Mouse (Mus musculus) granulocyte monocyte progenitor cell, adult 5-6 weeks (primary cell): ENCODE data around the gene Hoxd12. TPM values are rescaled to one million over a fixed set of nuclear protein-coding genes. Genes with fewer than 3 reads are reported as not detected.
A peak's percentile ranks its signal among the peaks of the same experiment; 100 is the strongest.

Experiments used
- ATAC-seq: replicated peaks from 2 replicates; pipeline ENCODE4 v1.8.0; 2016; ENCODE audit warnings: mild to moderate bottlenecking, moderate TSS enrichment, inconsistent platforms; ENCODE audit not compliant: poor library complexity, severe bottlenecking
- total RNA-seq, 2 experiments: library from RNA; stranded (forward) in 1 of 2; stranded (reverse) in 1 of 2; fragments of 200-712, 200-1000 nt in 1 of 2; fragments of >200 nt in 1 of 2; fragmentation: Nextera tagmentation in 1 of 2; gene quantifications; 2 replicates each; pipeline ENCODE4 v1.2.3; 2014 to 2017

Hoxd12 gene
- total RNA-seq, 2 experiments from 2014 or later: not detected

DNA sequence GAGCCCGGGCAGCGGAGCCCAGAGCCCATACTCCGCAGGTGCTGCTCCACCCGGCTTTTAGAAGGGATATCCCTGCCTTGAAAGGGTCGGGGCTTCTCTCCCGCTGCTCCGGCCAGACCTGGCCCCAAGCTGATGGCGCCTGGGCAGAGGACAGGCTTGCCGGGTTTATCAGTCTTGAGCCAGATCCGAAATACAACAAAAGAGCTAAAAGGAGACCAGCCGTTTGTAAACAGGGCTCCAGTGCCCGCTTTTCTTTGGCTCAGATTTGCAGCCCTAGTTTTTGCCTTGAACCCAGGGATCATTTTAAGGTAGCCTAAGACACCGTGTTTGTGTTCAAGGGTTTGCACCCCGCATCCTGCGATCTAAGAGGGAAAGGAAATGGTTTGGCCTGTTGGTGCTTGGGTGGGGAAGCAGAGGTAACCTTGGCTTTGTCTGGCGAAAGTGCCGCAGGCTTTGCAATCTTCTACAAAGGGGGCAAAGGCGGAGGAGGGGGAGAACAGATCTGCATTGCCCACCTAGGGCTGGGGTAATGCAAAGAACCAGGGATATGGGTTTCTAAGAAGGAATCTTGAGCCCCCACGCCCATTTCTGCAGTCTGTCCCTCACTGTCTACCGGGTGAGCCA, 18.1 kb downstream of the Hoxd12 start:
- ATAC-seq: no peak

DNA sequence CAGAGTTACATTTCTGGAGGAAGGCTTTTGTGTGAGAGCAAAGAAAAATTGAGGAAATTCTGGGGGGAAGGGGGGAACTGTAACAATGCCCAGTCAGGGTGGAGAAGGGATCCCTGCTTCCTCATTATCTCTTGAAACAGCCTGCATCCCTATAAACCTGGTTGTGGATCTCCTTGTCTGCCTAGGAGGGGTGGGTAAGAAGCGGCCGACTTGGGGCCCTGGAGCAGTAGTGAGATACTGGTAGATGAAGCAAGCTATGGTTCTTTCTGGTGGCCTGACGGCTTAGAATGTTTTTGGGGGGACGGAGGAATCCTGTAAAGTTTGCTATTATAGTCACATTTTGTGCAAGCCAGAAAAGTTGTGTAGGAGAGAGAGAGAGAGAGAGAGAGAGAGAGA, 18.6 kb downstream of the Hoxd12 start:
- no peak for ATAC-seq

DNA sequence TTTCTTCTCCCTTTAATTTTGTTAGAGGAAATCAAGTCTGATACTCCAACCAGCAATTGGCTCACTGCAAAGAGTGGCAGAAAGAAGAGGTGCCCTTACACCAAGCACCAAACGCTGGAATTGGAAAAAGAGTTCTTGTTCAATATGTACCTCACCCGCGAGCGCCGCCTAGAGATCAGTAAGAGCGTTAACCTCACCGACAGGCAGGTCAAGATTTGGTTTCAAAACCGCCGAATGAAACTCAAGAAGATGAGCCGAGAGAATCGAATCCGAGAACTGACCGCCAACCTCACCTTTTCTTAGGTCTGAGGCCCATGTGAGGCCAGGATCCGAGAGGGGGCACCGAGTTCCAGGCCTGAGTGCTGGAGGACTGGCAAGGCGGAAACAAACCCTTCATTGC, 19.3 kb downstream of the Hoxd12 start:
- ATAC-seq: no peak

DNA sequence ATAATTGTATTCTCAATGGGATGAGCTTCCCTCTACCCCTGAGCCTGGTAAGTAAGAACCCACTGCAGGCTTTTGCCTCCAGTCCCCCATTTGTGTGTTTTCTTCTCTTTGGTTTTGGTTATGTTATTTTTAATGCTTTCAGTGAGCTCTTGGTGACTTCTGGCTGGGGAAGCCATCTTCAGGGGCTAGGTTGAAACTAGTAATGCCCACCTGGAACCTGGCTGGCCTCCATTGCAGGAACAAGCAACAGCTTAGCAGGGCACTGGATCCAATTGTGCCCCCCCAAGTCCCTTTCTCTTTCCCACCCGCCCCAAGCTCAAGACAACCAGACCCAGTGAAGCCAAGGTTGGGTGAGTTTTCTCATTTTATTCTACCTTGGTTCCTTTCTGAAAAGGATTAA, 20.6 kb downstream of the Hoxd12 start:
- no peak for ATAC-seq

DNA sequence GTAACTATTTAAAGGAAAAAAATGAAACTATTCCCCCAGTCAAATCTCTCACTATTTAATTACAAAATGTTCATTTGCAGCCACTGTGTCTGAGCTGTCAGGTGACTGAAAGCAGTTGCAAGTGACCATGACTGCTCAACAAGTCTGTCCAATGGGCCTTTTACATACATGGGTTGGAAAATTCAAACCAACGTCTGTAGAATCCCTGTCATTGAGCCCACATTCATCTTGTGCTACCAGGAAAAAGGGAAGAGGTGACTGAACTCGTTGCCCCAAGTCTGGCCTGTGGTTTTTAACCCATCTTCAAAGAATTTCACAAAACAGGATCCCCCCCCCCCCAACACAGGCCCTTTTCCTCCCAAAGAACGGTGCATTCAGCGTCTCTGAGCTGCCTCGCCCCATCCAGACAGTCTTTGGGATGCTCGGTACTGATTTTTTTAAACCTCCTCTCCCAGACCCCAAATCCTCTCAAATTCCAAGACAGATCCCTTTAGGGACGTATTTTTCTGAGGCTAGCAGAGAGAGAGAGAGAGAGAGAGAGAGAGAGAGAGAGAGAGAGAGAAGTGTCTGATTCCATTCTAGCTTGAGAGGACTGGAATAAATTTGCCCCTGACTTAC, 21.1 kb downstream of the Hoxd12 start:
- ATAC-seq: no peak

DNA sequence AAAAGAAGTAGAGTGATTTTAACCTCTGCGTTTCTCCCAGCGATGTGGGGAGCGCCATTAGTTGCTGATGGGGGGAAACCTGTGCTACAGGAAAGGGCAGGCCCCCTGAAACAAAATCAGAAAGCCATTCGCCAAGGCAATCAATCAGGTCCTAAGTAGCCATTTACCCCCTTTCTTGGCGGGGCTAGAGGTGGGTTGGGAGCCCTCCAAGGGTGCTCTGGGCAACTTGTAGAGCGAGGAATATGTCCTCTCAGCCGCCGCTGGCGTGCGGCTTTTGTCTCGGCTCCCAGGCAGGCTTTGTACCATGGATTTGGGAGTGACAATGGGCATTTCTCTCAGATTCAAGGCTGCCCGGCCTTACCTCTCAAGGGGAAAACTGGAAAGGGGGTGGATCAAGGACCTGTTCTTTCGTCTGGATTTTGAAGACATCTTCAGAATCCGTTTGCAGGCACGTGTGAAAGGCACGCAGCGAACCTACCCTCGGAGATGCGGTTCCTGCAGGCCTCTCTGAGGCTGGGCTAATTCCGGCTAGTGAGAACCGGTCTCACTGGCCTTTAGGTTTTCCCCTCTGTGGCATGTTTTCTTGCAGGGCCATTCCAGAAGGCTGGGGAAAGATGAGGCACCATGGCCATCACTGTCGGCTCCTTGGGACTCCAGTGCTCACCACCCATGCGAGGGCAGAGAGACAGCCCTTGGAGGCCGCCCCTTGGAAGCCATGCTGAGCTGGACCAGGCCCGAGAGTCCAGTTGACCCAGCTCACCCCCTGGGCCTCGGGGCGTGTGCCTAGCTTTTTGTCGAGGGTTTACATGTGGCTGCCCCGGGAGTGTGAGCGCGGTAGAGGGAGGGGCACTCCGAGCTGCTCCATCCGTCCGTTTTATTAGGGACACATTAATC, 21.9 kb downstream of the Hoxd12 start:
- no peak for ATAC-seq

DNA sequence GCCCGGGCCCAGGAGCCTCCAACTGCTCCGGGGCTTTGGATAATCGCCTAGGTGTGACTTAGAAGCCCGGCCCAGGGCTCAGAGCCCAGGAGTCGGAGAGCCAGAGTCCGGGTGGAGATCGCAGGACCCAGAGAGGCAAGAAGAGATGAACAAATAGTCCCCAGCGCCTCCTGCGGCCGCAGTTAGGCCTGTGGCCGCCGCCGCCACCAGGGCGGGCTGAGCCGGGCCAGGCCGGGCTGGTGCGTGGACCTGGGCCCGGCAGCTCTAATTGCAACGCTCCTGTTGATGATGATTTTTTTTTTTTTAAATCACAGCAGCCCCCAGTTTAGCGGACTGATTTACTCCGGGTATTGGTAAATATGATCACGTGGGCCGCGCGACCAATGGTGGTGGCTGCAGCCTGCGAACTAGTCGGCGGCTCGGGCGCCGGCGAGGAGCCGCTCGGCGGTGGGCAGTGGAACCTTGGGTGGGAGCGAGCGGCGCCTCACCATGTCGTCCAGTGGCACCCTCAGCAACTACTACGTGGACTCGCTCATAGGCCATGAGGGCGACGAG, 22.8 kb downstream of the Hoxd12 start, which contains the start of gene Hoxd9:
TSS of gene Hoxd9 (plus strand) at position 161 of the 555 bp plus-strand sequence.
- ATAC-seq: 0 out of 2 replicates have a peak, but pooled peaks have one; percentile 27

DNA sequence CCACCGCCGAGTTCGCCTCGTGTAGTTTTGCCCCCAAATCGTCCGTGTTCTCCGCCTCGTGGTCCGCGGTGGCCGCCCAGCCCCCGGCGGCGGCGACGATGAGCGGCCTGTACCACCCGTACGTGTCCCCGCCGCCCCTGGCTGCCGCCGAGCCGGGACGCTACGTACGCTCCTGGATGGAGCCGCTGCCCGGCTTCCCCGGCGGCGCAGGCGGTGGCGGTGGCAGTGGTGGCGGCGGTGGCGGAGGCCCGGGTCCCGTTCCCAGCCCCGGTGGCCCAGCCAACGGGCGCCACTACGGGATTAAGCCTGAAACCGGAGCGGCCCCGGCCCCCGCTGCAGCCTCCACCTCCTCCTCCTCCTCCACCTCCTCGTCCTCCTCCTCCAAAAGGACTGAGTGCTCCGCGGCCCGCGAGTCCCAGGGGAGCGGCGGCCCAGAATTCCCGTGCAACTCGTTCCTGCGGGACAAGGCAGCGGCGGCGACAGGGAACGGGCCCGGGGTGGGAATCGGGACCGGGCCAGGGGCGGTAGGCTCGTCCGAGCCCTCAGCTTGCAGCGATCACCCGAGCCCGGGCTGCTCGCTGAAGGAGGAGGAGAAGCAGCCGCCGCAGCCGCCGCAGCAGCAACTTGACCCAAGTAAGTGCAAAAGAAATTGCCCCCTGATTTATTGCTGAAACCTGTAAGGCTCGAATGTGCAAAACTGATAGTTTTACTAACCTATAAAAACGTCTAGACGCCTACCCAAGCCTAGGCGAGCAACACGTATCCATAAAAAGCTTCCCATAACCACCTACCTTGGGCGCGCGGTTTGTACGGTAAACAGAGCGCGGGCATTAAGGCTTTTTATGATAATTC, 23.6 kb downstream of the Hoxd12 start:
- 0 out of 2 replicates have a peak, but pooled peaks have one; percentile 21 for ATAC-seq

DNA sequence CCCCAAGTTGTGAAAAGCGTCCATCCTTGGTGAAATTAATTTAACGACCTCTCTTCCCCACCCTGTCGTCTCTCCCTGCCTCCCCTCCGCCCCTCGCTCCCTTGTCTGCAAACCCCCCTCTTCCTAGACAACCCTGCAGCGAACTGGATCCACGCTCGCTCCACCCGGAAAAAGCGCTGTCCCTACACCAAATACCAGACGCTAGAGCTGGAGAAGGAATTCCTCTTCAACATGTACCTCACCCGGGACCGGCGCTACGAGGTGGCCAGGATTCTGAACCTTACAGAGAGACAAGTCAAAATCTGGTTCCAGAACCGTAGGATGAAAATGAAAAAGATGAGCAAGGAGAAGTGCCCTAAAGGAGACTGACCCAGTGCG, 24.2 kb downstream of the Hoxd12 start:
- ATAC-seq: no peak

DNA sequence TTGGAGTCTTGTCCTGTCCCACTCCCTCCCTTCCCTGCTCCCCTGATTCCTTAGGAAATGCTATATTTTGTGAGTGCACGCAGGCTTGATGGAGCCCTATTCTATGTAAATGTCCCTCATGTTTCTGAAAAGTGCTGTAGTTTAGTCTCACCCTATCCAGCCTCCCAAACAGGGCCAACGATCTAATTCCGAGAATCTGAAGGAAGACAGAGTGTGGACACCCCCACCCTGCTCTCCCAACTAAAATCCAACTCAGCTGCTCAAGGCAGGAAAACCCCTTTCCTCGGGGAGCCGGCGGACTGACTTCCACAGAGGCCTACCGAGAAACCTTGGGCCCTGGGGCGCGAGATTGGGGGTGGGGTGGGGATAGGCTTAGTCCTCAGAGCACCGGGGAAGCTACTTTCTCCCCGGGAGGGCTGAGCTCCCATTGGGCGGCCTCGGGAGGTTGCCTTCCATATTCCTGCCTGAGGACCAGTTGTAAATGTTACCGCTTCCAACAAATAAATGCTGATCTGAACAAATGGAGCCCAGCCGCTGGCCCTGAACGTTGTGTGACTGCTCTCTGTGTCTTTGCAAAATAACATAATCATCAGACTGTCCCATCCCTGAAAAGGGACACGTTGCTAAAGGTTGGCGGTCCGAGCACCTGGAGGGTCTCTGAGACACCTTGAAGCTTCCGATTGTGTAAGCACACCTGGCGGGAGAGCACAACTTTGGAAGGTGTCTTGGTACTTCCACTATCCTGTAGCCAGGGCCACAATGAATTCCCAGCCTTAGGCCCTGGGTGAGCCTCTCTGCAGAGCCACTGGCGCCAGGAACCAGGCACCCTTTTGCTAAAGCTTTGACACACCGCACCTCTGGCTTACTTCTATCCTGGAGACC, 25.1 kb downstream of the Hoxd12 start:
- ATAC-seq: no peak

DNA sequence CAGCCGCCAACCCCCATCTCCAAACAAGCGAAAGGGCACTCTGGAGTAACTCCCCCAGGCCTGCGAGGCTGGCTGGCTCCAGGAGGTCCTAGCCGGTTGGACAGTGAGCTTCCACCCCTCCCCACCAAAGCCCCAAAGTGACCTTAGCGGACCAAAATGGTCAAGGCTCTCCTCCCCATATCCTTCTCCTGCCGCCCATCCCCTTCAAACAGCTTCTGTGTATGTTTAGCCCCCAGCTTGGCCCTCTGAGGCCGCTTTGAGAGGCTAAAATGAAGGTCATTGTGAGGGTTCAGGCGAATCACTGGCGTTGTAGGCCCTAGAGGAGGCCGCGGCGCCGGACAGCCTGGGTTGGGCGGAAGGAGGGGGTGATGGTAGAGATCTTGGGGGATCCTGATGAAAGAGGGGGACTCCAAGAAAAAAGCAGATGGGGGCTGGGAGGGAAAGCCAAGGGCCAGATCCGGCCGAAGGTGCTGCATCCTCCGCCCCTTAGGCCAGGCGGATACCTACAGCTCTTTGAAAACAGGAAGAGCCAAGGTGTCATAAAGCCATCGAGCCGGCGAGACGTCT, 25.8 kb downstream of the Hoxd12 start:
- no peak for ATAC-seq

DNA sequence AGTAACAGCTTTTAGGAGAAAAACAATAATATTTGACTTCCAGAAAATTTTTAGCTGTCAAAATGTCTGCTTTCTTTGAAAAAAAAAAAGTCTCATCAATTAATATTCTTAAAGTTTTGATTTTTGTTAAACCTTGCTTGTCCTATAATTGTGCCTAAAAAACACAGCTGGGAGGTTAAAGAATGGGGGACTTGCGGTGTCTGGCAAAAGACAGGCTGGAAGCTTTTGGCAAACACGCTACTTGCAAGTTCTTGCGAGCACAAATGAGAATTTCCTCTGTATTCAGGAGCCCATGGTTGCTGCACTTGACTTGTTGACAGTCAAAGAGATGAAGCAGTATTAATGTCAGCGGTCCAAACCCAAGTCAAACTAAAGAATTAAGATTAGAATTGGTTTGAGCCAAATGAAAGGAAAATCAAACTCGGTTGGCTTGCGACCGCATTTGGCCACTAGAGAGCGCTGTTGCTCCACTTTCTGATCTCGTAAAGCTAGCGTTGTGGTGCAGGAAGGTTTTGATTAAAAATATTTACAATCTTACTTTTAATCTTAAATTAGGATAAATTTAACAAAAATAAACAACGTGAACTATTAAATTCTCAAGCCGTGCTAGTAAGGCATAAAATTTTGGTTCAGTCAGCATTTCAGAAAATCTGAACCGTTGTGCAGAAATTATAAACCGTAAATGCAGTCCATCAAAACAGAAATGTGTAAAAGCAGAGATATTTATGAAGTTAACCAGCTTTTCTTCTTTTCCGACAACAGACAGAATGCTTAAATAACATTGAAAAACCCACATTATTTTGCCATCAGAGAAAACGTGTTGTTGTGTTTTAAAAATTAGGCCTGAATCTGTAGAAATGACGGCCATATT, 27.4 kb downstream of the Hoxd12 start:
- no peak for ATAC-seq

DNA sequence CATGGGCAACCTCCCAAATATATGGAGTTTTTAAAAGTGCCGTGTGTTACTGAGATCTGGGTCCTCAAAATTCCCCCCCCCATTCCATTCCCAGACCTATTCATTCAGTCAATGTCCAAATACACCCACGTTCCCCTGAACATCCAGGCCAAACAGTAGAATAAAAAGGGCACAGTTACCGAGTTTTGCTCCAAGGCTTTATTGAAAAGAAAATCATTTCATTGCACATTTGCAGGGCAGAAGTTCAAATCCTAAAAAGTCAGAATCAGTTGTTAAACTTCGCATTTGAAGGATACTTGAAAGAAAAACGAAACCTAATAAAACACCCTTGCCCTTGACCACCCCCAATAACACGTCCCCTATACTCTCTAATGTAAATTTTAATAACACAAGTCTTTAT, 28.0 kb downstream of the Hoxd12 start:
- ATAC-seq: no peak

DNA sequence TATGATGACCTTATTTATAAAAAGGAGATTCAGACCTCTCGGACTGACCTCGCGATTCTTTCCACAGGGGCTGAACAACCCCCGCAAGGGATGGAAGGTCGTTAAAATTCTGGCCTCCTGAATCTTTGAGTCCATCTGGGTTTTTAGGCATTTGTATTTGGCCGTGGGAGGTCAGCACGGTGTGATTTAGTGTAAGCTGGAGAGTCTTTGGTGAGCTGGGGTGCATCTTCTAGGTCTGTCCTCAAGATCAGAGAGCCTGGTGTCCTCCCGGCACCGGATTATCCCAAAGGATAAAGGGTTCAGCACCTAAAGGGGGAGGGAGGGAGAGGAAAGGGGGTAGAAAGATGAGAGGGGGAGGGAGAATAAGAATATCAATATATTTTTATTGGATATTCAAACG, 28.5 kb downstream of the Hoxd12 start:
- ATAC-seq: no peak

DNA sequence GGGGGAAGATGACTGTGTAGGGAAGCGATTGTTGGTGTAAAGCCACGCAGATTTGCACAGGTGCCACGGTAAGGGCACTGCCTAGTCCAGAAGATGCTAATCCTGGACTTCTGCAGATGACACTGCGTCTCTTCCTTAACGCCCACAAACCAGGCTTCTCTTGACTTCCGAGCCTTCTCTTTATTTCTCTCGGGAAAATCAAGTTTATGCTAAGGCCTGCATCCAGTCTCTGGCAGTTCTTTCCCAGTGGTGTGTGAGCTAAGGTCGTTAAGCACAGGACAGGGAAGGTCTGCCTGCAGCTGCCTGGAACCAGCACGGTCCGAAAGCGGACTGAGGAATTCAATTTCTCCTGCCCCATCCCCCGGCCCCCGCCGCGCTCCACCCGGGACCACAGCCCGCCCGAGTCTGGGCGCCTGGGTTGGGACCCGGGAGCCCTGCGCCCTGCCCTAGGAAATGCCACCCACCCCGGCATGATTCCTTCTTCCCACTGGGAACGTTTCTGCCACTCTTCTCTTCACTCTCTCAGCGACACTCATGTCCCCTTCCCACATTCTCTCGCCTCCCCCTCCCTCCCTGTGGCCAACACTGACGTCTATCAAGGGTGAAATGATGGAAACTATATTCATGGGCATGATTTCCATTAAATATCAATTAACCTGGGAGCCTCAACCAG, 29.0 kb downstream of the Hoxd12 start:
- no peak for ATAC-seq

DNA sequence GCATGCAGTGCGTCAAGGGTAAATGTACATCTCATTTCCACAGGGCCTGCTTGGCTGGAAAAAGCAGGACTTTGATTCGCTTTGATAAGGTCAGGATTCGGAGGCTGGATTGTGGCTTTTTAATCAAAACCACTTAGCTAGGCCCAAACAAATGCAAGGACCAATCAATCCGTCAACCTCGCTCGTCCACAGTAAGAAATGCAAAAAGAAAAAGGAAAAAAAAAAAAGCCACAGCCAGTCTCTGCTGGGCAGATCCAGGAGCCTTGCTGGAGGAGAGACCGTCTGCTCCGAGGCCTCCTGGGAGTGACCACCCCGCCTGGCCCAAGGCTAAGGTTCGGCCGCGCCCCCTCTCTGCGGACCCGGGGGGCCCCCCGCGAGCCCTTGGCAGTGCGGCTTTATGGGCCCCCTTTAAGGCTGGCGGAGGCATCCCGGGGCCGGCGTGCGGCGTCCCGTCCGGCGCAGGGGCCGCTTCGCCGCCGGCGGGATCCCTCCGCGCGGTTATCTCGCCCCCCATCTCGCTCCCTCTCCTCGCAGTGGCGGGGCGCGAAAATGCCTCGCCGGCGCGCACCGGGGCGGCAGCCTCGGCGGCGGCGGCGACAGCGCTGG, 29.7 kb downstream of the Hoxd12 start, which contains the start of gene Hoxd8:
TSS of gene Hoxd8 (plus strand) at position 223 of the 606 bp plus-strand sequence.
- no peak for ATAC-seq

DNA sequence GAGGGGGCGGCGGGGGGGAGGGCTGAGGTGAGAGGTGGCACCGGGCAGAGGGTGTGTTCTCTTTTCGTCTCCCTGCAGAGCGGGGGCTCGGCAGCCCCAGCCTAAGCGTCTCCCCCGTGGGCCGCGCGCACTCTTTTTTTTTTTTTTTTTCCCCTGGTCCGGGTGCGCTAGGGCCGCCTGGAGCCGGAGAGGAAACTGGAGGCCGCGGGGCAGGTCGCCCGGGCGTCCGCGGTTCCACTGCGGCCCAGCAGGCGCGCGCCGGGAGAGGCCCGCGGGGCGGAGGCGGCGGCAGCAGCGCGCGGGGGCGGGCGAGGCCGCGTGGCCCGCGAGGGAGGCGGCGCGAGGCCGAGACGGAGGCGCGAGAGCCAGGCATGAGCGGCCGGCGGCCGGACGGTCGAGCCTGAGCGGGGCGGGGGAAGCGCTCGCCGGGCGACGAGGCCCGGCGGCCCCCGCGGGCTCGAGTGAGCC, 30.2 kb downstream of the Hoxd12 start:
- peak; percentile 26; the same call in 1 of the 2 replicates for ATAC-seq
